Mouse (Mus musculus): ENCODE data around the gene Gramd1b. TPM values are rescaled to one million over a fixed set of nuclear protein-coding genes. Genes with fewer than 3 reads are reported as not detected.
A peak's percentile ranks its signal among the peaks of the same experiment; 100 is the strongest.

The Gramd1b gene
- total RNA-seq, 4 experiments from 2014 or later: 134 to 191 (median 158) TPM

DNA sequence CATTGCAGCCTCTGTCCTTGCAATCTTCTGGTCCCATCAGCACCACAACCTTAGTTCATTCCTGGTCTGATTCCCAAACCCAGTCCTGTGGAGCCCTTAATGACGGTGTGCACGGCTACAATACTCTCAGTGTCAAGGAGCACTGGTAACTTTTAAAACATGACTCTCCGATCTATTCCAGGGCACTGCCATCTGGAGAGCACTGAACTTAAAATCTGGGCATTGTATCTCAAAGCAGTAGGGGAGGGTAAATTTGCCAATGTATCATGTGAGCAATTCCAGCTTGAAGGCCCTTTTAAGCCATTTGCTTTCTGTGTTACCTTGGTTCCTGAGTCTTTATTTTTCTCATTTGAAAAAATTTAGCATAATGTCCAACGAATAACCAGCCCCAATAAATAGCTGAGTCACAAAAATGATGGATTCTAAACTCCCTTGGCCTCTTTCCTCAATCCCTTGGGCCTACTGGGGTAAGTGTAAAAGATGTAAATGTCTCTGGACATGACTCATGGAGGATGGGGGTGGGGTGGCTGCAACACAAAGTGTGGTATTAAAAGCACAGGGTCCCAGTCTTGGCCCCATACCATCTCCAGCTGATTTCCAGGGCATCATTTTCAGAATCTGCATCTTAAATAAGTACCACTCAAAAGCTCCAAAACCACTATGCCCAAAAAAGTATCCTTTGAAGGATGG lies 193.9 kb downstream of the Gramd1b start:
- DNase-seq (ENCODE audit: low spot score in 2 of 2): no peak

DNA sequence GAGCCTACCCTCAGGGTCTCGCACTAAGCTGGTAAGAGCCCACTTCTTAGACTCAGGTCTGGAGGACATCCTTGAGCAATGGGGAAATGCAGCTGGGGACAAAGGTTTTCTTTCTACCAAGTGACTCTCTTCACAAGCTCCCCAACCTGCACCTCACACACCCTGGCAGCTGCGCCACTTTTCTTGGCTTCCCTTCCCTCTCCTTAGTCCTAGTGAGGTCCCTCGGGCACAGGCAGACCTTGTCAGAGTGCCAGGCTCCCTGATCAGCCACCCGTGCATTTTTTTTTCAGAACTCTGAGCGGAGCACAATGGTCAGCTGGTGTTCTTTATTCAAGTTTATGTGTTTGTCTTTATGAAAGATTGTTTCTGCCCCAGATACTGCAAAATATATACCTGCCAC lies 194.5 kb downstream of the Gramd1b start:
- DNase-seq (ENCODE audit: low spot score in 2 of 2): peak in 1 of 2 experiments; percentile 45

DNA sequence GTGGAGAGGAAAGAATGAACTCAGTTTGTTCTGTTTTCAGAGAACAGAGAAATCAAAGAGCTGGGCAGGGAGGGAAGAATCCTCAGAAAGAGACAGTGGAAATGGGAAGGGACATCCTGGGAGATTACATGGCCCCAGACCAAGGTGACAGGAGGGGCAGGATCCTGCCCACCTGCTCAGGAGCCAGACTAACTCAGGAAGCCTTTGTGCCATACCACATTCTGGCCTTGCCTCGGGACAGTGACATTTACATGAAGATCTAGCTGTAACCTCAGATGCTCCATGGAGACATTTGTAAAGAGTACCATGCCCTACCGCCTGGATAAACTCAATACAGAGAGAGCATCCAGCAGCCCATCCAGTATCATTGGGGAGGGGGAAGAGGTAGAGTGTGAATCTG lies 196.6 kb downstream of the Gramd1b start:
- no peak for DNase-seq (ENCODE audit: low spot score in 2 of 2)

DNA sequence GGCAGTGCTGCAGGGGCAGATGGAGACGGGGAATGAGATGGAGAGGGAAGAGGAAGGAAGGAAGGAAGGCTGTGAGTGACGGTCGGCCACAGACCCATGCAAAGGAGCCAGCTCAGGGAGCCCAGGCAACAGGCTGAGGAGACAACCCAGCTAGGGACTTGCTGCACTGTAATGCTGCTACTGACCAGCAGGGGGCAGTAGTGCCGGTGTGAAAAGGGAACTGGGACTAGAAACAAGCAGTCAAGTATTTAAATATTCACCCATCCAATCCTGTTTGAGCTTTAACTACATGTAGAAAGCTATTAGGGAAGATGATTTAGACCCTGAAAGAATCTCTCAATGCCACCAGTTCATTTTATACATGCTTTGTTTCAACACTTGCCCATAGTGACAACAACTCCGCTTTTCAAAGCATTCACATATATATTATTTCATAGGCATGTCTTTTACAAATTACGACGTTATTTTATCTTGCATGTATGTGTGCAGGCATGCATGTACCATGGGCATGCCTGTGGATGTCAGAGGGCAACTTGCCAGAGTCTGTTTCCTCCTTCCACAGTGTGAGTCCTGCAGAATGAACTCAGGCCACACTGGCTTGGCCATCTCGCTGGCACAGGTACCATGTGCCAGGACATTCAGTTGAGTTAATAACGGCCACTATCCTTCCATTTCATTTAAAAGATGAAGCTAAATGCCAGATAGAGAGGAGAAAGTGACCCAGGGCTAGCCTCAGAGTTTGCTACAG lies 197.4 kb downstream of the Gramd1b start:
- peak; percentile 83 to 88 for DNase-seq (ENCODE audit: low spot score in 2 of 2)

DNA sequence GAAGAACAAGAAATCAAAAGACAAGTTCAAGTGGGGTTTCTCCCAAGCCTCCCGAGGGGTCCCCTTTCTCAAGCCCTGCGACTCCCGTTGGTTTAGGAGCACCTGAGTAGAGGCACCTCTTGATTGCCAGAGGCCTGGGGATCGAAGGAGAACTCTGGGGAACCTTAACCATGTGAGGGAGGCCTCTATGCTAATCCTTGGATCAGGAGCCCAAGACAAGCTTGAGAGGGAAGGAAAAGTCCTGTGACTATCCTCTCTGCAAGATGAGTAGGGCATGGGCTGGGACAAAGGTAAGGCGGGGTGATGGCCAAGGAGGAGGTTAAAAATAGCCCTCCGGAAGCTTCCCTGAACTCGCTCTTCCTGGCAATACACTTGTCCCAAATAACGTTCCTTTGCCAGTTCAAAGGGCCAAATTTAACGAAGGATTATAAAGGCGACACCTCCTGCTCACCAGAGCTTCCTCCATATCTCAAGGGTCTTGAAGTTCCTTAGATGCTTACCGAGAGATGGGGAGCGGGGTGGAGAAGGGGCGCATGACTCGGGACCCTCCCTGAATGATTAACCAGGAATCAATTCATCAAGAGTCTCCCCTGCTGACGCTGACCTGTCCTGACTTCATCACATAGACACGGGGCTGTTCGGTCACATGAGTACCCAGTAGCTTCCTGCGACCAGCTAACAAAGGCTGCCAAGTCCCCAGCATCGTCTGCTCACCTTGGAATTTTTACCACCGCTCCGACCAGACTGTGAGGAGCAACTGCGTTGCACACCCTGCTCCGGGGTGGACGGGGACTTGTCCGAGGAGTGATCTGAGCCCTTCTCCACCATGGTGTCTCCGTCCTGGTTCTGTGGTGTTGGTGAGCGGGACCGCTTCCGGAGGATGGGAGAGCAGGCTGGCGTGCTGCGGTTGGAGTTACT lies 198.2 kb downstream of the Gramd1b start:
- no peak for DNase-seq (ENCODE audit: low spot score in 2 of 2)

DNA sequence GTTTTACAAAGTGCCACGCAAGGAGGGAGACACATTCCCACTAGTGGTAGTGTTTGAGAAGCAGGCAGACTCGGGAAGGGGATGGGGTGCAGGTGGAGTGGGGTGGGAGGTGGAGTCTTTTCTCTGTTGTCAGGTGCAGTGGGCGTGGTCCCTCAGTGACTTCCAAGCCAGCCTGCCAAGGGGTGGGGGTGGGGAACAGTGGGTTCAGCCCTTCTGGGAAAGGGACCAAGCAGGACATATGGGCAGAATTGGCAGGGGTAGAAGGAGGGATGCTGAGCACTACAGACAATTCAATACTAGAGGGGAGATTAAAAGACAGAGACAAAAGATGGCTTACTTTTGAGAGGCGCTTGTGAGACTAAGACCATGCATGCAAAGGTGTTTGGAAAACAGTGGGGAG lies 198.9 kb downstream of the Gramd1b start:
- peak; percentile 68 to 75 for DNase-seq (ENCODE audit: low spot score in 2 of 2)

DNA sequence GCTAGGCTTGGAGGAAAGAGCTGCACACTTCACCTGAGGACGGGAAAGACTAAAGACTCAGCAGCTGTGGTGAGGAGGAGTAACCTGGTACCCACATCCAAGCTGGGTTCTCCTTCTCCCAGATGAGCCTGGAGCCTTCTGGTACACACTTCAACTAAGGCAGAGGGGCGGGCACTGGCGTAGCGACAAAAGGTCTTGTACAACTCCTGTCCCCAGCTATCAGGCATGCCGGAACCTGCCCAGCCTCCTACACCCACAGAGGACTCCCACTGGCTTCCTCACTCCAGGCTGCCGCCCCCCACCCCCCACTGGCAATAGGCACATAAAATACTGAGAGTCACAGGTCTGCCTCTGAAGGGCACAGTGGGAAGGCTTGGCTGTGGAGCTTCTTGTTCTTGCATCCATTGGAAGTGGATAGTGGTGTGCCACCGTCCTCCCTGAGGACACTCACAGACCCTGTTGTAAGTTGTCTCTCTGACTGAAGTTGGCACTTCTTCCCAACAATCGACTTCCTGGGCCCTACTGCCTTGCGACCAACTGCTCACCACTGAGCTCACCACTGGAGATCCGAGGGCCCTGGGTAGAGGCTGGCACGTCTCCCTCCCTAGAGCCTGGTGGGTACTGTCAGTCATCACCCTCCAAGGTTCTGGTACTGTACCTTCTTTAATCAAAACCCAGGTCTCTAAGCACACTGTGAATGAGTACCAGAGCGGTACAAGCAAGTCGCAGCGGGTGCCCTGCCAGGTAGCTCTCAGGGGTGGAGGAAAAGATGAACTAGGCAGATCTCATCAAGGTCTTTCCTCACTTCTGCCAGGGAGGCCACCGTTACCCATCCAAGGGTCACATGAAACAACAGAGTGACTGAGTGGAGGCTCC lies 199.5 kb downstream of the Gramd1b start:
- DNase-seq (ENCODE audit: low spot score in 2 of 2): no peak

DNA sequence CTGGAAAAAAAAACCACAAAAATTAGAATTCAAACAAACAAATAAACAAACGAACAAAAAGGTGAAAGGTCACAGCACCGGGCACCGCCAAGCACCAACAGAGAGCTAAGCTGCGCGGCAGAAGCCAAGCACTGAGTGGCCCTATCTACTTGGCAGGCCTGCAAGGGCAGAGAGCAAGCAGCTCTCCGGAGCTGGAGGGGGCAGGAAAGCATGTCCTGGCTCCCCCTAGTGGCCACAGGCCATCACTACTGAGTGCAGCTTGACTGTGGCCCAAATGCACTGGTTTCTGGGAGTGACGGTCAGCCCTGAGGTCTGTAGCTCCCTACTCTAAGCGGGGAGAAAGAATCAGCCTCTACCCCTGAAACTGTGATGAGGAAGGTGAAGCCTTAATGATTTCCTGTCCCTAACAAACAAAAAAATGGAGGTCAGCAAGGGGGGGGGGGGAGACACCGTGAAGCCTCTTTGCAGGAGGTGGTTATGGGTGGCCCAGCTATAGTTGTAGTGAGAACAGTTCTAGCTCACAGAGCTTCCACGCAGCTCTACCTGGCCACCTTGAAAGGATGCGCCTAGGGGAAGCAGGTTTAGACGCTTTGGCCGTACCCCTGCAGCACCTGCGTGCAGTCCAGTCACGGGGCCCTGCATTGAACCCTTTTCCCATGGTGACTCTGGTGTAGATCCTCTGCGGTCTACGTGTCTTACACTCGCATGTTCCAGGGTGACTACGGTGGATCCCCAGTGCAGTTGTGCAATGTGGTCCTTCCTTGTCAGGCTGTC lies 200.4 kb downstream of the Gramd1b start:
- DNase-seq (ENCODE audit: low spot score in 2 of 2): peak; percentile 85 to 91

DNA sequence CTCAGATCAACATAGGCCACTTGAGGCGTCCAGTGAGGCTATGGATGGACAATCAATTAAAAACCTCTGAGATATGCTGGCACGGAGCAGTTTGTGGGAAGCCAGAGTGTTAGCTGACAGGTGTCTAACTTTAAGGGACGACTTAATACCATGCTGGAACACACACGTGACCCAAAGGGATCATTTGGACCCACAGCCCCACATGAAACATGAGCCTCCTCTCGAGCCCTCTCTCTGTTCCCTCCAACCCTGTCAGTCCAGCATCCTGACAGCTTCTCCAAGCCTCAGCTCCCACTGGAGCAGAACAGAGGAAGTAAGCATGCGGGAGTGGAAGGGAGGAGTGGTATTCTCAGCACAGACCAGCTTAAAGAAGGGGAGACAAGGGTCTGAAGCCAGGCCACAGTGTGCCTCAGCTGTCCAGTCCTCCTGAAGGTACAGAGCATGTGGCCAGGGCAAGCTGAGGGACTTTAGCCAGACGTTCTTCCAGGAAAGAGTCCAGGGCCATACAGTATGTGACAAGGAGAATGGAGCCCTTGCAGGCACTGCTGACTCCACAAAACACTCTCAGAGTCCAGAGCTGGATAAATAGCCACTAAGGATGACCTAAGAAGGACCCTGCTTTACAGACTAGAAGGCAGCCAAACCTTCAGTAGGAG lies 204.8 kb downstream of the Gramd1b start:
- no peak for DNase-seq (ENCODE audit: low spot score in 2 of 2)

DNA sequence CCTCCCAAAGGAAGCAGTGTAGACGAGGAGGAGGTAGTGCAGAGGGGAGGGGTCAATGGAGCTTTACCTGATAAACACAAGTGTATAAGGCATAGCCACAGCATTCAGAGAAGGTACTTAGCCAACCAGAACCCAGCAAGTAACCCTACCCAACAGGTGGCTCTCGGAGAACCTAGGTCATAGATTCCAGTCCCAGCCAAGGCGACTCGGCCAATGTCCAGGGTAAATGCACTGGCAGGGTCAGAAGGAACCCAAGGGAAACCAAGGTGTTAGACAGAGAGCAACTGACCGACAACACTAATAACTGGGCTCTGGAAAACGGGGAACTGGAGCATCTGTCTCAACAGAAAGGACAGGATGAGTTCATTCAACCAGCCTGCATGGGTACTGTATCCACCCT lies 206.4 kb downstream of the Gramd1b start:
- DNase-seq (ENCODE audit: low spot score in 2 of 2): no peak

DNA sequence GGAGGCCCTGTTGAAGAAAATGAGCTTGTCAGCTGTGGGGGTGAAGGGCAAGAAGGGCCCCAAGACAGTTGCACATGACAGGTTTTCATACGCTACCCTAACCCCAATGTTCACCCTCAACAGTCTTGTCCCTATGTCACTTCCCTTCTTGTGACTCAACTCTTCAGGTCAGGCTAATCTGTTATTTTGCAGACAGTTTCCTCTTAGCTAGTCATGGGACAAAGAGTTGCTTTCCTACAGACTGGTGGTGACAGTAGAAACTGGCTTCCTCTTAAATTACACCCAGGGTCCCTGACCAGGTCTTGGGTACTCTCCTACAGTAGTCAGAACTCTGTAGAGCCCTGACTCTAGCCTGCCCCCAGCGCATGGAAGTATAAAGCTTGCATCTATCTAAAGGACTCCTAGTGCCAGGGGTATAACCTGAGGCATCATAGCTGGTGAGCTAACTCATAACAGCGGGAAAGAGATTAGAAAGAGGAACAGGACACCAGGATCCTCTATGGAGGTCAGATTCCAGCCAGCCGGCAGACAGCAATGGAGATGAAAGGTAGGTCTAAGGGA lies 206.9 kb downstream of the Gramd1b start:
- no peak for DNase-seq (ENCODE audit: low spot score in 2 of 2)

DNA sequence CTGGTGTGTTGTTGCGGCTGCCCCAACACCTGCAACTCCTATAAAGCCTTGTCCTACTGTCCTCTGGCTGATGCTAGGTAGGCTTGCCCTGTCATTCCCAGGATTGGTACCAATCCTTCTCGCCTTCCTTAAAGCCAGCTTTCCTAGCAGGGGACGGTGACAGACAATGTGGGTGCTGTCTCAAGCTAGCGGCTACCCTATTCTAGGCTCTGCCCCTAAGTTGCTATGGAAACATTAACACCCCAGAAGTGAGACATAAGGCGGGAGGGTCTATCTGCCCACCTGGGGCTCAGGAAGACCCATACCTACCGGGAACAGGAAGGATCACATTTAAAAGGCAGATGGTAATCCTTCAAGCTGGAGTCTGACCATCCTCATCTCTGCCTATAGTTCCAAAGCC lies 207.4 kb downstream of the Gramd1b start:
- no peak for DNase-seq (ENCODE audit: low spot score in 2 of 2)

DNA sequence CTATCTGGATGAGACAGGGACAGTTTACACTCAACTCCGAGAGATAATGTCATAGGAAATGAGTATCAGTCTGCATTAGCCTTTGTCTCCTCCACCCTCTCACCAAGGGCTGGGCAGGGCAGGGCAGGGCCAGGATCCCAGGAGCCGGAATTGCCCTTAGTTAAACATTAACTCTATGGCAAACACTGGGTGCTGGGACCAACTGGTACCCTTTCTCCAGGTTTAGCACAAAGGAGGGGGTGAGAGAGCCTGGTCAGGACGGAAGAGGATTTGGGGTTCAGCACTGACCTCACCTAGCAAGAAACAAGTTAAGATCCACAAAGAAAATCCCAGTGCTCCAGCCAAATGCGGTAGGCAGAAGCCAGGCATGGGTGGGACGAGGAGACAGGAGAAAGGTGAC lies 208.0 kb downstream of the Gramd1b start:
- DNase-seq (ENCODE audit: low spot score in 2 of 2): no peak

DNA sequence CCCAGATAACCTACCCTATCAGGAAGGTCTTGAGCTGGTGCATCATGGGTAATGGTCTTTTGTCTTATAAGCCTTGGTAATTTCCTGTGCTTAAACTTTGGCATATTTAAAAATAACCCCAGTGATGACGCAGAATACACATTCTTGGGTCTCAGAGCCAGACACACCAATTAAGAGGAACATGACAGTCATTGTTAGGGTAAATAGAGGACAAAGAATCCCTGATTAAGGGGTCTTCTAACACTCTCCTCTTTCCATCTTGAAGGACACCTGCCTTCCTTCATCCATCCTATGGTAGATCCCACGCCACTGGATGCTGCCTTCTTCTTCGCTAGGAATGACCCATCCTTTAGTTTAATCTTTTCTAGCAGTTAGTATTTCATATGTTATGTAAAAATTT lies 208.8 kb downstream of the Gramd1b start:
- DNase-seq (ENCODE audit: low spot score in 2 of 2): no peak

DNA sequence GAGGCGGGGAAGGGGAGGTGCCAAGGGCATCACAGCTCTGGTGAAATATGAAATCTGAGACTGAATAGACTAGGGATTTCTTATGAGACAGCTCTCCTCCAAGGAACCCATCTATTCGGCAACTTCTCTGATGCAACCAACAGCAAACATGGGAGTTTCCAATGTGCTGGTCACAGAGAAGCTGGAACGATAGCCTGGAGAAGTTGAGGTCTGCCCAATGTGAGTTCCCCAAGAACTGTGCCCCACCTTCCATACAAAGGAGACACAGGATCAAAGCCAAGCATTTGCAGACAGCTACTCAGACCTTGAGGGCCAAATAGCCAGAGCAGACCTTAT lies 209.5 kb downstream of the Gramd1b start:
- no peak for DNase-seq (ENCODE audit: low spot score in 2 of 2)

DNA sequence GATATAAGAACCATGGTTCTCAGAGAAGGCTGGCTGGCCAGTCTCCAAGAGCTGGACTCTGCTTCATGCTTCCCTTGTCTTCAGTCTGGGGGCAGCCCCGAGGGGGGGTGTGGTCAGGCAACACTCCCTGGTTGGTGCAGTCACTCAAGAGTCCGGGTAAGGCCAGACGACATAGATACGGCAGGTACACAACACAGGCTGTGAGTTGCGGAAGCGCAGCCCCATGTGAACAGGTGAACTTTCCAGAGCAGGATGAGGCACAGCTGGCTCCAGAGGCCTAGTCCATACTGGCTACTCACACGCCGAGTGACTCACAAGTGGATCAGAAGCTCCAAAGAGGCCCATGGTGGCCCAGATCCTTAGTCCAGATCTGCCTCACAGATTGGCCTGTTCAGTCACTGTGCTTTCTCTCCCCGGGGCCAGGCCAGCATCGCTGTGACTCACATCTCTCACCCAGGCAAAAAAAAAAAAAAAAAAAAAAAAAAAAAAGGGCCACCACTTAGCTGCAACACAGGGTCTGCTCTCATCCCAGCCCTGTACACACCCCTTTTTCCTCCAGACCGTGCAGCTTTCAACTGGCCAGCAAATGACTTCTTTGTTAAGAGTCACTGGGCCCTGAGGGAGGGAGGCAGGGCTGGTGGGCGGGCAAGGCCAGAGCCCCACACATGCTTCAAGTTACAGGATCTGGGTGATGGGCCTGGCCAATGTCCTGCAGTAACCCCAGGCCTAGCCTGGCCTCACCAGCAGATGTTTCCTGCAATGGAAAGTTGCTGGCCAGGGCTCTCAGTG lies 210.1 kb downstream of the Gramd1b start:
- DNase-seq (ENCODE audit: low spot score in 2 of 2): peak in 1 of 2 experiments; percentile 77

DNA sequence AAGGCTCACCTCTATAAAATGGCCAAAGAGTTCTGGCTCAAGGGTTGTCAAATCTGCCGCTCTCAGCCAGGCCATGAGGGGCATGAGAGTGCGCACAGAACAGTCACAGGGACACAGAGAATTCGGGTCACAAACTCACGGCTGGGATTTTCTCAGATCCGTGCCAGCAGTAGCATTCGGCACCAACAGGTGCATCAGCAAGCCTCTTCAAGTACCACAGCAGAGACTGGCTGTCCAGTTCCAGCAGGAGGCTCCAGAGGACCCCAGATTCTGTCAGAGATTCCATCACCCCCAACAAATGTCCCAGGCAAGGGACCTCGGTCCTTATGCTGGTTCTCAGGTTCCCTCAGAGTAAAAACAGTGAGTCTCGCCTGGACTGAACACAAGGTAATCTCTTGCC lies 210.8 kb downstream of the Gramd1b start:
- DNase-seq (ENCODE audit: low spot score in 2 of 2): no peak

DNA sequence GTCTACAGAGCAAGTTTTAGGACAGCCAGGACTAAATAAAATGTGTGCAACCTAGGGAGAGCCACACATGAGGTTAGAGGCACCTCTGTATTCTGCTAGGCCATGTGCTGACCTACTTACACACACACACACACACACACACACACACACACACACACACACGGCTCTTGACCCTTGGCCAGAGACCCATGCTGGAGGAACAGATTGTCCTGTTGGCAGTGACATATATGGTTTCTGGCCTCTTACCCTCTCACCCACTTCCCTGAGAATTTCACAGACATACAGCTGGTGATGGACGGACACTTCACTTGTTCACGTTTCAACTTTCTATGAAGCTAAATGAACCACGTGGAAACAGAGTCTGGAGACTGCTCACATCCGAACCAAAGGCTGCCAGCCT lies 212.4 kb downstream of the Gramd1b start:
- DNase-seq (ENCODE audit: low spot score in 2 of 2): no peak

DNA sequence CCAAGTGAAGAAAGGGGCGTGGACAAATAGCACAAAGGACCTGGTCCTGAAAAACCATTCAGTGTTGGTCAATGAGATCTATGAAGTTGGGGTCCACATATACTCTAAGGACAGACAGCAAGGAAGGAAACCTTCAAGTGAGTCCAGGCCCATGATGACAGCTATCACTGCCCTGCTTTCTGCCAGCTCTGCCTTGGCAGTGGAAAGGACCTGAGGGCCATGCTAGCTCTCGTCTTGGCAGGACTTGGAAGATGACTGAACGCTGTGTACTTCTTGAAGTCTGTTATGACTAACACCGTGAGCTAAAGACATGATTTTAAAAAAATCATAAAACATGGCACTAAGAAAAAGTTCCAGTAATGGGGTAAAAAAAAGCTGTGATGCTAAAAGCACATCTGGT lies 213.4 kb downstream of the Gramd1b start:
- DNase-seq (ENCODE audit: low spot score in 2 of 2): no peak
